Mouse (Mus musculus): Measurements from ENCODE around the gene Cfi. TPM values are rescaled to one million over a fixed set of nuclear protein-coding genes. Genes with fewer than 3 reads are reported as not detected.
A peak's percentile ranks its signal among the peaks of the same experiment; 100 is the strongest.

Gene Cfi
- polyA plus RNA-seq, 1 experiment from 2014 or later = 16.7 TPM

- WGBS = 36% methylated on average over 7 of the region's 7 CpGs
- no peak overlapping the region for H3K4me2 ChIP-seq (ENCODE audit: low read depth, low read length)
- no peak overlapping the region for H3K9ac ChIP-seq (ENCODE audit: low read length)
- H3K4me1 ChIP-seq (replicated peaks; ENCODE audit: control insufficient read depth, insufficient read depth, low read length) = peaks cover 4% of the 10 kb centered on the region; the same call in 1 of the 2 replicates
- H3K27ac ChIP-seq (ENCODE audit: low read length) = no peak overlapping the region
- H3K9me3 ChIP-seq (ENCODE audit: control insufficient read depth, low read length) = no peaks in the 10 kb centered on the region
- H3K27me3 ChIP-seq (ENCODE audit: control insufficient read depth, insufficient read depth, low read depth, low read length) = no peaks in the 10 kb centered on the region
- ATAC-seq (ENCODE audit: low read depth) = 0 out of 2 replicates have a peak, but pooled peaks have one; percentile 43
- H3K36me3 ChIP-seq (ENCODE audit: control insufficient read depth, insufficient read depth, low read length) = no peaks in the 10 kb centered on the region
- no peak overlapping the region for H3K4me3 ChIP-seq (ENCODE audit: low read length)
Measured at GRCm38 (mm10) chr3:129838017-129838416, 2.3 kb downstream of the Cfi start.

- Histone ChIP-seq H3K27me3 (ENCODE audit: control insufficient read depth, insufficient read depth, low read depth, low read length) (no peaks in the 10 kb centered on the region), H3K9ac (ENCODE audit: low read length) (no peak overlapping the region), H3K4me1 (replicated peaks; ENCODE audit: control insufficient read depth, insufficient read depth, low read length) (no peaks in the 10 kb centered on the region), H3K4me2 (ENCODE audit: low read depth, low read length) (no peak overlapping the region), H3K27ac (ENCODE audit: low read length) (no peak overlapping the region), H3K9me3 (ENCODE audit: control insufficient read depth, low read length) (no peaks in the 10 kb centered on the region), H3K4me3 (ENCODE audit: low read length) (no peak overlapping the region), H3K36me3 (ENCODE audit: control insufficient read depth, insufficient read depth, low read length) (no peaks in the 10 kb centered on the region)
- 64% methylated on average over 2 of the region's 2 CpGs for WGBS
- no peak for ATAC-seq (ENCODE audit: low read depth)
Measured at GRCm38 (mm10) chr3:129845868-129846267, 10.2 kb downstream of the Cfi start.

- 78% methylated on average over 7 of the region's 7 CpGs for WGBS
- Histone ChIP-seq H3K9me3 (ENCODE audit: control insufficient read depth, low read length) (no peaks in the 10 kb centered on the region), H3K27ac (ENCODE audit: low read length) (no peak overlapping the region), H3K4me3 (ENCODE audit: low read length) (no peak overlapping the region), H3K9ac (ENCODE audit: low read length) (no peak overlapping the region), H3K27me3 (ENCODE audit: control insufficient read depth, insufficient read depth, low read depth, low read length) (no peaks in the 10 kb centered on the region), H3K4me1 (replicated peaks; ENCODE audit: control insufficient read depth, insufficient read depth, low read length) (no peaks in the 10 kb centered on the region), H3K4me2 (ENCODE audit: low read depth, low read length) (no peak overlapping the region), H3K36me3 (ENCODE audit: control insufficient read depth, insufficient read depth, low read length) (no peaks in the 10 kb centered on the region)
- ATAC-seq (ENCODE audit: low read depth) = no peak
Measured at GRCm38 (mm10) chr3:129846846-129847245, 11.2 kb downstream of the Cfi start.

GRCm38 (mm10) chr3:129862592-129862991, 26.9 kb downstream of the Cfi start:
- no peak overlapping the region for H3K4me3 ChIP-seq (ENCODE audit: low read length)
- no peak overlapping the region for H3K9ac ChIP-seq (ENCODE audit: low read length)
- H3K9me3 ChIP-seq (ENCODE audit: control insufficient read depth, low read length) = 0 out of 2 replicates have a peak, but pooled peaks cover under 1% of the 10 kb centered on the region
- no peak overlapping the region for H3K4me2 ChIP-seq (ENCODE audit: low read depth, low read length)
- H3K27ac ChIP-seq (ENCODE audit: low read length) = no peak overlapping the region
- H3K36me3 ChIP-seq (ENCODE audit: control insufficient read depth, insufficient read depth, low read length) = no peaks in the 10 kb centered on the region
- 51% methylated on average over 2 of the region's 2 CpGs for WGBS
- H3K4me1 ChIP-seq (replicated peaks; ENCODE audit: control insufficient read depth, insufficient read depth, low read length) = no peaks in the 10 kb centered on the region
- no peaks in the 10 kb centered on the region for H3K27me3 ChIP-seq (ENCODE audit: control insufficient read depth, insufficient read depth, low read depth, low read length)
- ATAC-seq (ENCODE audit: low read depth) = no peak

- ATAC-seq (ENCODE audit: low read depth) = no peak
- no peak overlapping the region for H3K27ac ChIP-seq (ENCODE audit: low read length)
- H3K4me3 ChIP-seq (ENCODE audit: low read length) = no peak overlapping the region
- no peak overlapping the region for H3K4me2 ChIP-seq (ENCODE audit: low read depth, low read length)
- no peaks in the 10 kb centered on the region for H3K27me3 ChIP-seq (ENCODE audit: control insufficient read depth, insufficient read depth, low read depth, low read length)
- H3K4me1 ChIP-seq (replicated peaks; ENCODE audit: control insufficient read depth, insufficient read depth, low read length) = no peaks in the 10 kb centered on the region
- 48% methylated on average over 14 of the region's 14 CpGs for WGBS
- no peaks in the 10 kb centered on the region for H3K36me3 ChIP-seq (ENCODE audit: control insufficient read depth, insufficient read depth, low read length)
- no peaks in the 10 kb centered on the region for H3K9me3 ChIP-seq (ENCODE audit: control insufficient read depth, low read length)
- no peak overlapping the region for H3K9ac ChIP-seq (ENCODE audit: low read length)
Measured at GRCm38 (mm10) chr3:129863698-129864097, 28.0 kb downstream of the Cfi start.

GRCm38 (mm10) chr3:129877327-129877726, 41.6 kb downstream of the Cfi start:
- Histone ChIP-seq H3K36me3 (ENCODE audit: control insufficient read depth, insufficient read depth, low read length) (no peaks in the 10 kb centered on the region), H3K9ac (ENCODE audit: low read length) (no peak overlapping the region), H3K9me3 (ENCODE audit: control insufficient read depth, low read length) (no peaks in the 10 kb centered on the region), H3K4me2 (ENCODE audit: low read depth, low read length) (no peak overlapping the region), H3K4me3 (ENCODE audit: low read length) (no peak overlapping the region), H3K27me3 (ENCODE audit: control insufficient read depth, insufficient read depth, low read depth, low read length) (no peaks in the 10 kb centered on the region), H3K27ac (ENCODE audit: low read length) (no peak overlapping the region), H3K4me1 (replicated peaks; ENCODE audit: control insufficient read depth, insufficient read depth, low read length) (peaks cover 9% of the 10 kb centered on the region; the same call in 1 of the 2 replicates)
- 82% methylated on average over 10 of the region's 10 CpGs for whole genome bisulfite sequencing
- no peak for ATAC-seq (ENCODE audit: low read depth)

GRCm38 (mm10) chr3:129878405-129879021, 42.8 kb downstream of the Cfi start, which contains the start of gene Pla2g12a:
Gene Pla2g12a, plus strand, starts transcription at chr3:129878606.
- peaks cover 9% of the 10 kb centered on the region; the same call in 1 of the 2 replicates for H3K4me1 ChIP-seq (replicated peaks; ENCODE audit: control insufficient read depth, insufficient read depth, low read length)
- peak within 1 kb of the TSS; percentile 73 for H3K4me3 ChIP-seq (ENCODE audit: low read length)
- WGBS = under 1% methylated on average over 54 of the region's 66 CpGs
- H3K9me3 ChIP-seq (ENCODE audit: control insufficient read depth, low read length) = no peaks in the 10 kb centered on the region
- H3K27ac ChIP-seq (ENCODE audit: low read length) = peak within 1 kb of the TSS; percentile 66
- peak within 1 kb of the TSS; percentile 95 for H3K4me2 ChIP-seq (ENCODE audit: low read depth, low read length)
- no peaks in the 10 kb centered on the region for H3K36me3 ChIP-seq (ENCODE audit: control insufficient read depth, insufficient read depth, low read length)
- H3K9ac ChIP-seq (ENCODE audit: low read length) = peak within 1 kb of the TSS; percentile 79
- peak; percentile 89 for ATAC-seq (ENCODE audit: low read depth)
- no peaks in the 10 kb centered on the region for H3K27me3 ChIP-seq (ENCODE audit: control insufficient read depth, insufficient read depth, low read depth, low read length)

- no peaks in the 10 kb centered on the region for H3K36me3 ChIP-seq (ENCODE audit: control insufficient read depth, insufficient read depth, low read length)
- peak overlapping the region; percentile 95 for H3K4me2 ChIP-seq (ENCODE audit: low read depth, low read length)
- H3K9me3 ChIP-seq (ENCODE audit: control insufficient read depth, low read length) = no peaks in the 10 kb centered on the region
- peak overlapping the region; percentile 73 for H3K4me3 ChIP-seq (ENCODE audit: low read length)
- peaks cover 9% of the 10 kb centered on the region; the same call in 1 of the 2 replicates for H3K4me1 ChIP-seq (replicated peaks; ENCODE audit: control insufficient read depth, insufficient read depth, low read length)
- WGBS = under 1% methylated on average over 24 of the region's 25 CpGs
- H3K27ac ChIP-seq (ENCODE audit: low read length) = peak overlapping the region; percentile 66
- peak; percentile 79 for ATAC-seq (ENCODE audit: low read depth)
- H3K9ac ChIP-seq (ENCODE audit: low read length) = peak overlapping the region; percentile 79
- H3K27me3 ChIP-seq (ENCODE audit: control insufficient read depth, insufficient read depth, low read depth, low read length) = no peaks in the 10 kb centered on the region
Measured at GRCm38 (mm10) chr3:129879131-129879757, 43.6 kb downstream of the Cfi start.

GRCm38 (mm10) chr3:129879913-129880312, 44.2 kb downstream of the Cfi start:
- Histone ChIP-seq H3K9ac (ENCODE audit: low read length) (no peak overlapping the region), H3K4me2 (ENCODE audit: low read depth, low read length) (peak overlapping the region; percentile 95), H3K27ac (ENCODE audit: low read length) (no peak overlapping the region), H3K27me3 (ENCODE audit: control insufficient read depth, insufficient read depth, low read depth, low read length) (no peaks in the 10 kb centered on the region), H3K36me3 (ENCODE audit: control insufficient read depth, insufficient read depth, low read length) (no peaks in the 10 kb centered on the region), H3K4me1 (replicated peaks; ENCODE audit: control insufficient read depth, insufficient read depth, low read length) (peaks cover 9% of the 10 kb centered on the region; the same call in 1 of the 2 replicates), H3K4me3 (ENCODE audit: low read length) (peak overlapping the region; percentile 73; the same call in 1 of the 2 replicates), H3K9me3 (ENCODE audit: control insufficient read depth, low read length) (no peaks in the 10 kb centered on the region)
- WGBS = 54% methylated on average over 2 of the region's 2 CpGs
- no peak for ATAC-seq (ENCODE audit: low read depth)
